Mouse (Mus musculus) intestine, embryonic 16.5 days (tissue): Measurements from ENCODE around the gene En1. TPM values are rescaled to one million over a fixed set of nuclear protein-coding genes. Genes with fewer than 3 reads are reported as not detected.

Experiments
- ATAC-seq: fragments of 200-750 bp; cut with Nextera tagmentation; 2 replicates; pipeline ENCODE4 v1.8.0; 2017; ENCODE audit warnings: moderate TSS enrichment, moderate library complexity
- H3K27ac ChIP-seq: fragments of 300-500 bp; sonication (generic); 2 replicates; pipeline ENCODE4 v1.5.1; 2014; ENCODE audit warnings: mild to moderate bottlenecking, low read length
- H3K27me3 ChIP-seq: fragments of 300-500 bp; sonication (generic); replicated peaks from 2 replicates; pipeline ENCODE4 v1.6.1; 2014; ENCODE audit warnings: low read length, control low read depth, mixed read lengths; ENCODE audit not compliant: control insufficient read depth, insufficient read depth
- H3K36me3 ChIP-seq: fragments of 300-500 bp; sonication (generic); 2 replicates; pipeline ENCODE4 v1.6.1; 2014; ENCODE audit warnings: low read length, control low read depth; ENCODE audit not compliant: control insufficient read depth, insufficient read depth
- H3K4me1 ChIP-seq: fragments of 300-500 bp; sonication (generic); 2 replicates; pipeline ENCODE4 v1.6.1; 2014; ENCODE audit warnings: low read length, control low read depth, mixed read lengths; ENCODE audit not compliant: control insufficient read depth, insufficient read depth
- H3K4me2 ChIP-seq: fragments of 300-500 bp; sonication (generic); 2 replicates; pipeline ENCODE4 v1.6.1; 2014; ENCODE audit warnings: low read depth, low read length, control low read depth
- H3K4me3 ChIP-seq: fragments of 300-500 bp; sonication (generic); 2 replicates; pipeline ENCODE4 v1.5.1; 2014; ENCODE audit warnings: mild to moderate bottlenecking, low read length
- H3K9ac ChIP-seq: fragments of 300-500 bp; sonication (generic); 2 replicates; pipeline ENCODE4 v1.6.1; 2014; ENCODE audit warnings: low read depth, low read length
- H3K9me3 ChIP-seq: fragments of 300-500 bp; sonication (generic); 2 replicates; pipeline ENCODE4 v1.6.1; 2016; ENCODE audit warnings: low read length, control low read depth; ENCODE audit not compliant: control insufficient read depth
- WGBS: fragments of 180-500 bp; shearing (Covaris S2); extraction: QIAGEN DNeasy Blood & Tissue Kit; methylation state at CpG from one replicate; pipeline ENCODE4 v1.1.7; 2014; 5-methylcytosine and 5-hydroxymethylcytosine counted together
- polyA plus RNA-seq: library from polyadenylated mRNA; unstranded; fragments of >200 nt; fragmentation: Nextera tagmentation; extraction: Ambion mirVana; gene quantifications from 2 replicates; pipeline ENCODE4 v1.2.1, GENCODE M21; 2015

En1 gene
- polyA plus RNA-seq: not detected in 2 replicates

DNA sequence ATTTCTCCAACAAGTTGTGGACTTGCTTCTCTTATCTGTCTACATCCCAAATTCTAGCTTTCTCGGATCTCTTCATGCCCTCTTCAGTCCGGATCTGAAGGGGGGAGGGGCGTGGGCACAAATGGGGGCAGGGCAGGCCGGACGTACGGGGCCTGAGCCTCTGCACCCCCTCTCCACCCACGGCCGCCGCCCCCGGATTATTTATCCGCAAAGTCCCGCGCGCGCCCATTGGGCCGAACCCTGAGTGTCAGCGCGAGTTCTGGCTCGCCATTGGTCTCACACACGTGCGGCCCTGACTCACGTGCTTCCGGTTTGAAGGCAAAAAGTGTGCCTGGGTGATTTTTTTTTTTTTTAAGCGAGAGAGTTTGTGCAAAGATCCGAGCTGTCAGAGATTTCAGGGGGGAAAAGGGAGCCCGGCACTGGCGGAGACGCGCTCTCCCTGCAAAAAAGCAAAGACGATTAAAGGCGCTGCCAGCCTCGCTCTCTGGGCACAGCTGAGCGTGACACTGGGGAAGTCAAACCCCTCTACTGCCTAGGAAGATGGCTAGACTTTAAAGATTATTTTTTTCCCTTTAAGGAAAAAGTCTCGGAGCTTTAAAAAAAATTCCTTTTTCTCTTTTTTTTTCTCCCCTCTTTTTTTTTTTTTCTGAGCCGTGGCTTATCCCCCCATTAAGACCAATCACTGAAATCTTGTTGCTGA is at the start of gene En1:
TSS of gene En1 (plus strand) at position 388 of the 700 bp plus-strand sequence.
- no peaks in the 10 kb centered on the region for H3K9me3 ChIP-seq
- ATAC-seq: no peak
- H3K9ac ChIP-seq: peak within 1 kb of the TSS; percentile 57; the same call in 1 of the 2 replicates
- H3K36me3 ChIP-seq: no peaks in the 10 kb centered on the region
- peak within 1 kb of the TSS; percentile 82 for H3K4me2 ChIP-seq
- peaks cover 12% of the 10 kb centered on the region for H3K4me1 ChIP-seq
- peak within 1 kb of the TSS; percentile 54 for H3K4me3 ChIP-seq
- peaks cover 88% of the 10 kb centered on the region for H3K27me3 ChIP-seq
- H3K27ac ChIP-seq: no peak within 1 kb of the TSS
- under 1% methylated on average over 35 of the region's 35 CpGs for WGBS

DNA sequence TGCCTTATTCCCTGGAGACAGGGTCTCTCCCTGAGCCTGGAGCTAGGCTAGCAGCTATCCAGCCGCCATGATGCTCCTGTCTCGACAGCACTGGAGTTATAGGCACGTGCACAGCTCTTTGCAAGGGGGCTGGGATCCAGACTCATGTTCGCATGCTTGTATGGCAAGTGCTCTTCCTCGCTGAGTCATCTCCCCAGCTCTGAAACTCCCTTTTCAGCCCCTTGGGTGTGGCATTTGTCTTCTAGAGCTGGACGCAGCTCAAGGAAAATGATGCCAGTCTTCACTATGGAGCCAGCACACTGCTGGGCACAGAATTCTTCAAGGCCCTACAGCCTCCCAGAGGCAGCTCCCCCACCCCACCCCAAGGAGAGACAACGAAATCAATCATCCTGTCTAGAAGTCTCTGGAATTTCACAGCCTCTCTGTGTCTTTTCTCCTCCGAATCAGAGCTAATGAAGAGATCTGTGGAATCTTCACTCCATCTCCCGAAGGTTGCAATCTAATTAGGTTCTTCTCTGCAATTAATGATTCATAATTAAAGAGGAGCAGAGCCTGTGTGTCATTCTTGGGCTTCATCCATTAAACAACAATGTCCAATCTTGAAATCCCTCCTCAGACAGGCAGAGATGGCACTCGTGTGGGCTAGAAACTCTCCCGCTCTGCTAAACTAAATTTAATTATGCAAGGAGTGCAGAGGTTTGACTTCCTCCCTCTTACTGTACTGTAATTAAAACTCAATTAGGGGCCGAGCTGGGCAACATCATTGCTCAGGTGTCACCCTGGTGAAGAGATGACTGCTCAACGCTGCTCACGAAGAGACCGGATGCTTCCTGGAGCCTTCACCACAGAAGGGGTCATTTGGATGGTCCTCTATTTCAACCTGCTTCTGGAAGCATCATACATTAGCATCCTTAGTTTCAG is 45.0 kb upstream of the En1 start:
- no peak overlapping the region for H3K4me2 ChIP-seq
- 74% methylated on average over 15 of the region's 15 CpGs for WGBS
- no peak overlapping the region for H3K4me3 ChIP-seq
- H3K27me3 ChIP-seq: no peaks in the 10 kb centered on the region
- no peak overlapping the region for H3K9ac ChIP-seq
- H3K9me3 ChIP-seq: no peaks in the 10 kb centered on the region
- H3K36me3 ChIP-seq: no peaks in the 10 kb centered on the region
- no peak for ATAC-seq
- H3K4me1 ChIP-seq: no peaks in the 10 kb centered on the region
- H3K27ac ChIP-seq: no peak overlapping the region

DNA sequence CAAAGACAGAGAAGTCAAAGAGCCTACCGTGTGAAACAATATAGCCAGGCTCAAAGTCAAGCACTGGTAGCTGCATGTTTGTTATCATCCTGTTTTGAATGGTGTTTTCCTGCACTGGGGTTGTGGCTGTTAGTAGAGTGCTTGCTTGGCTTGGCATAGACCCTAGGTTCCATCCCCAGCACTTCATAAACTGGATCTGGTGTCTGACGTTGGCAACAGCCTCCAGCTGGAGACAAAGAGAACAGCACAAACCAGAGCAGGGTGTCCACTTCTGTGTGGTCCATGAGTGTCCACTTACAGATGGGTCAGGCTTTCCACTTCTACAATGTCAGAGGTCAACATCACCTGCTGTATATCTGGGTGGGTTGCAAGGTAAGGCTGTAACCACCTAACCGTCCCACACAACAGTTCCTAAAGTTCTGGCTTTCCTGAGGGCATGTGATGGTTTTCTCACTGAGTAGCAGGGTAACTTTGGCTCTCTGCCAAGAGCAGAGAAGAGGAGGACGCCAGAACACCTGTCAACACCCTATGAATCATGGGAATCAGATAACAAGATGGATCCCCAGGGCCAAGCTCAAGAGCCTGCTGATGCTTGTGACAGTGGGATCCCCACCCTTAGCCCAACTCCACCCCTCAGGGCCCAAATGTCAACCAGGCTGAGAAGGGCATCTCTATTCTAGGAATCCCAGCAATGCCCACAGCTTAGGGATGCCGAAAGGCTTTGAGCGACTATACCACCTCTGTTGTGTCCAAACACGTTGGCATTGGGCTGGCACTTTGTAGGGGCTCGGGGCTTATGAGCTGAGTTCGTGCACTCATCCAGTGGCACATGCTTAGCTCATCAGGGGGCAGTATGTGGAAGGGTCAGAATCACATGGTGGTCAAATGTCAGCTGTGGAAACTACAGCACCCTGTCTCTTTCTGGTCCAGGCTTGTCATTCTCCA is 43.6 kb upstream of the En1 start:
- no peak overlapping the region for H3K9ac ChIP-seq
- 74% methylated on average over 9 of the region's 9 CpGs for WGBS
- H3K4me3 ChIP-seq: no peak overlapping the region
- no peak overlapping the region for H3K4me2 ChIP-seq
- no peaks in the 10 kb centered on the region for H3K36me3 ChIP-seq
- no peak for ATAC-seq
- no peaks in the 10 kb centered on the region for H3K9me3 ChIP-seq
- H3K27me3 ChIP-seq: no peaks in the 10 kb centered on the region
- no peaks in the 10 kb centered on the region for H3K4me1 ChIP-seq
- no peak overlapping the region for H3K27ac ChIP-seq

DNA sequence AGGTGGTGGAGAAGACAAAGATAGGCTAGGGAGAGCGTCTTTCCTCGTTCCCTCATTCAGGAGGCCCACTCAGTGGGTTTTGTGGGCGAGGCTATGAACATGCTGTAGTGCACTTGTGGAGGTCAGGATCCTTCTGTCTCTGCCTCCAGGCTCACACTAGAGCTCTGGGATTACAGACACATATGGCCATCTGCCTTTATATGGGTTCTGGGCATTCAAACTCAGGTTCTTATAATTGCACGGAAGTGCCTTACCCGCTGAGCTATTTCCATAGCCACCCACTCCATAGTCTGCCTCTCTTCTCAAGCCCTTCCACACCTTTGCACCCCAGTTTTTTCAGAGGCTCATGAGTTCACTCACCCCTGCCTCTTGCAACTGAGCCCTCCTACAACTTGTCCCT is 42.3 kb upstream of the En1 start:
- ATAC-seq: no peak
- Histone ChIP-seq H3K9me3 (no peaks in the 10 kb centered on the region), H3K27ac (no peak overlapping the region), H3K4me3 (no peak overlapping the region), H3K9ac (no peak overlapping the region), H3K36me3 (no peaks in the 10 kb centered on the region), H3K4me1 (no peaks in the 10 kb centered on the region), H3K27me3 (no peaks in the 10 kb centered on the region), H3K4me2 (no peak overlapping the region)
- WGBS: 85% methylated on average over 5 of the region's 5 CpGs

DNA sequence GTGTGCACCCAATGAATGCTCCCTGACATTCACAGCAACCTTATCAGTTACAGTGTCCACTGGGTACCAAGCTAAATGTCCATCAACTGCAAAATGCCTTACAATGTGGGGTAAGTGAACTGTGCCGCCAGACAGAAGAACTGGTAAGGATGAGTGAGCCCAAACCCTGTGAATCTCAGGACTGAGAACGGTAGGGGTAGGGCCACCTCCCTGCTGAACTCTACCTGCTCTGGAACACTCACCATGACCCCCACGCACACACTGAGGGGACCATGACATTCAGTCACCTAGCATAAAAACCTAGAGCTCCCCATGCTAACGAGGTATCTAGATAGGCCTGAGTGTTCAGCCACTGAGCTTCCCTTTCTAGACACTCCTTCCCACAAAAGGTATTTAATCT is 20.9 kb upstream of the En1 start:
- no peaks in the 10 kb centered on the region for H3K9me3 ChIP-seq
- WGBS: 55% methylated on average over 4 of the region's 4 CpGs
- no peaks in the 10 kb centered on the region for H3K36me3 ChIP-seq
- no peak overlapping the region for H3K9ac ChIP-seq
- no peak overlapping the region for H3K4me3 ChIP-seq
- no peak overlapping the region for H3K27ac ChIP-seq
- H3K4me2 ChIP-seq: no peak overlapping the region
- no peak for ATAC-seq
- peaks cover 4% of the 10 kb centered on the region; the same call in 1 of the 2 replicates for H3K27me3 ChIP-seq
- H3K4me1 ChIP-seq: no peaks in the 10 kb centered on the region

DNA sequence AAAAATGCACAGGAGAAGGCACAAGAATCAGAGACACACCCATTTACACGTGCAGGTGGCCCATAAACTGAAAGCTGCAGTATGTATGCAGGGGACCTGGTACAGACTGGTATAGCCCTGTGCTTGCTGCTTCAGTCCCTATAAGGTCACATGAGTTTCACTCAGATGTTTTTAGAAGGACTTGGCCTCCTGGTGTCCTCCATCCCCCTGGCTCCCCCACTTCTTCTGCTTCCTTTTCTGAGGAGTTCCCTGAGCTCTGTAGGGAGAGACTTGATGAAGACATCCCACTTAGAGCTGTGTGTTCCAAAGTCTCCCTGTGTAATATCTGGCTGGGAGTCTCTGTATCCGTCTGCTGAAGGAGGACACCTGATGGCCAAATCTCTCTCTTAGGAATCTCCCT is 16.7 kb upstream of the En1 start:
- Histone ChIP-seq H3K27ac (no peak overlapping the region), H3K27me3 (peaks cover 4% of the 10 kb centered on the region; the same call in 1 of the 2 replicates), H3K36me3 (no peaks in the 10 kb centered on the region), H3K9me3 (no peaks in the 10 kb centered on the region), H3K4me2 (no peak overlapping the region), H3K9ac (no peak overlapping the region), H3K4me3 (no peak overlapping the region), H3K4me1 (no peaks in the 10 kb centered on the region)
- ATAC-seq: no peak
- 20% methylated on average over 2 of the region's 2 CpGs for WGBS

DNA sequence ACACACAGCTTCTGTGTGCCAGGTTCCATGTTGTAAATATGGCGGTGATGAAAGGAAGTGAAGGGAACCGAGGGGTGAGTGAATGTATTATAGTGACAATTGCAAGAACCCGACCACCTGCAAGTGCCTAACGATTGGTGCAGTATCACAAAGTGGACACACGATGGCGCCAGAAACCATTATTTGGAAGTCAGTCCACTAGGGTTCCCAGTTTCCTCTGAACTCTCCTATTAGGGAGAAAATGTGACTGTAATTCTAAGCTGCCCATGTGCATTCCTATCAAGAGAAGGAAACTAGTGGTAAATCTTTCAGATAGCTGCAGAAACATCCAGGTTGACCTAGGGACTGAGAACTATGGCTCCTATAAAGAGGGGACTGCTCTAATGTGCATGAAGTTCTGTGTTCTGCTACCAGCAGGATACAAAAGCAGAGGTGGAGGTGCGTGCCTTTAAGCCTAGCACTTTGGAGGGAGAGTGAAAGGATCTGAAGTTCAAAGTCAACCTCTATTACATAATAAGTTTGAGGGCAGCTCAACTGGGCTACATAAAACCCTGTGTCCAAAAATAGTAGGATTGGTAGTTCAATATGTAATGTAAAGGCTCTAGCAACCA is 15.6 kb upstream of the En1 start:
- Histone ChIP-seq H3K27ac (no peak overlapping the region), H3K27me3 (peaks cover 13% of the 10 kb centered on the region), H3K36me3 (no peaks in the 10 kb centered on the region), H3K9me3 (no peaks in the 10 kb centered on the region), H3K4me3 (no peak overlapping the region), H3K9ac (no peak overlapping the region), H3K4me2 (no peak overlapping the region), H3K4me1 (no peaks in the 10 kb centered on the region)
- ATAC-seq: 0 out of 2 replicates have a peak, but pooled peaks have one; percentile 46
- WGBS: 10% methylated on average over 7 of the region's 7 CpGs

DNA sequence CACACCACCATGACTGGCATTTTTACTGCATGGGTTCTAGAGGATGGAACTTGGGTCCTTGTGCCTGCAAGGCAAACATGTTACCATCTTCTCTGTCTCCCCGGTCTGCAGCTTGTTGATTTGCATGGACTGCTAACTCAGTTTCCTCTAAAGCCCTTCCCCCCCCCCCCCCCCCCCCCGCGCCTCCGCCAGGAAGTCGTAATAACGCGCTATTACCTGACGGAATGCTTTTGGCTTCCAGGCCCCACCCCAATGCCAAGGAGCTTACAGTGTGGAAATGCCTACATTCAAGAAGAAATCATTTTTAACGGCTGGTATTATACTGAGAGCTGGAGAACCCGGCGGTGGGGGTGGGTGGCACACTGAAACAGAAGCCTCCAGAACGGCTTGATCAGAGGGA is 14.8 kb upstream of the En1 start:
- WGBS: 48% methylated on average over 9 of the region's 12 CpGs
- no peaks in the 10 kb centered on the region for H3K4me1 ChIP-seq

More for the DNA sequence above, 14.8 kb upstream of the En1 start:
- Histone ChIP-seq H3K4me2 (no peak overlapping the region), H3K36me3 (no peaks in the 10 kb centered on the region), H3K9ac (no peak overlapping the region), H3K4me3 (no peak overlapping the region), H3K9me3 (no peaks in the 10 kb centered on the region), H3K27ac (no peak overlapping the region), H3K27me3 (peaks cover 16% of the 10 kb centered on the region)
- no peak for ATAC-seq
